Mouse (Mus musculus): ENCODE data around the gene Tgtp1.
"Not testable (repeated sequence)": the region's sequence is repeated elsewhere in the genome, so short reads cannot be mapped to it uniquely, and the experiment has no call there.

DNA sequence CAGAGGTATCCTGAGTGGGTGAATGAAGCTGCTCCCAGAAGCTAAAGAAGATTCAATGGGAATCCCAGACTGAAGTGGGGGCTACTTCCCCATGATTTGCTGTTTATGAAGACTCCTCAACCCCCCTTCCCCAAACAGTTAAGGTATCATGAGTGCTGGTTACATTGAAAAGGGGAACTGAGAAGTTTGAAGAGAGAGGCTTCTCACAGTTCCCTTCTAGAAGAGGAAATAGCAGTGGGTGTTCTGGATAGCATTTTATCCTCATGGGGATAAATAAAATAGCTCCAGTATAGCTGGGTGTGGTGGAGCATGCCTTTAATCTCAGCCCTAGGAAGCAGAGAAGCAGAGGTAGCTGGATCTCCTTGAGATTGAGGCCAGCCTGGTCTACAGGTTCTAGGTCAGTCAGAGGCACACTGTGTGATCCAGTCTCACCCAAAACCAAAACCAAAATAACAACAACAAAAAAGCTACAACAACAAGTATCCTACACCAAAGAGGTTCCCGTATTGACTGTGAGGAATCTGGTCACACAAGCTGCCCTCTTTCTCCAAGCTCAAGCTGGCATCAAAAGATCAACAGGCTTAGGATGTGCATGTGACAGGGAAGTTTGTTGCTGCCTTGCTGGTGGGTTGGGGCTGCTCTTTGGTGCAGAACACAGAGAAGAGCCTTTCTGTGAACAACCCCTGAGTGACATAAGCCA, 15.6 kb downstream of the Tgtp1 start, which contains the start of gene Olfr56:
- TF ChIP-seq CTCF, EP300 (IDR thresholded peaks at IDR 0.05; ENCODE audit: low read depth): not testable (repeated sequence)
